8 mouse cellular contexts compared by ENCODE assay signal in genomic region chr6:94499897-94500623, GRCm38 (mm10). TPM values are rescaled to one million over a fixed set of nuclear protein-coding genes. Genes with fewer than 3 reads are reported as not detected.
DNase-seq lines count a peak whose midpoint lies in the region; ATAC-seq and TF ChIP-seq lines count a peak whose summit lies in the region.

TSS of gene Slc25a26 (plus strand) at chr6:94500331.

- TF ChIP-seq CTCF in G1E (IDR thresholded peaks at IDR 0.05; ENCODE audit: low read depth, low read length) = no peak
- TF ChIP-seq CTCF in forebrain, postnatal 0 days (IDR thresholded peaks at IDR 0.05; ENCODE audit: low read depth) = no peak

- peak; percentile 94 for ATAC-seq in G1E (ENCODE audit: extremely low read depth, insufficient number of reproducible peaks, low FRiP score, poor library complexity, severe bottlenecking)
- ATAC-seq in forebrain, postnatal 0 days = peak; percentile 99
- peak; percentile 97 for ATAC-seq in lung, embryonic 15.5 days (ENCODE audit: borderline replicate concordance, extremely low read depth, low FRiP score, low TSS enrichment)

- WGBS in forebrain, postnatal 0 days = under 1% methylated on average over 37 of the region's 37 CpGs
- WGBS in lung, embryonic 15.5 days = 1% methylated on average over 37 of the region's 37 CpGs

- H3K4me2 ChIP-seq in forebrain, postnatal 0 days (ENCODE audit: low read depth) = peak within 1 kb of the TSS; percentile 81
- H3K4me2 ChIP-seq in lung, embryonic 15.5 days = peak within 1 kb of the TSS; percentile 89

- no peaks in the 10 kb centered on the region for H3K9me3 ChIP-seq in G1E (replicated peaks)
- H3K9me3 ChIP-seq in forebrain, postnatal 0 days (ENCODE audit: low read length) = no peaks in the 10 kb centered on the region
- H3K9me3 ChIP-seq in lung, embryonic 15.5 days = no peaks in the 10 kb centered on the region

- peak within 1 kb of the TSS; percentile 82 for H3K4me3 ChIP-seq in G1E (ENCODE audit: low read depth, low read length)
- peak within 1 kb of the TSS; percentile 69 for H3K4me3 ChIP-seq in forebrain, postnatal 0 days (ENCODE audit: low read depth, low read length)
- H3K4me3 ChIP-seq in lung, embryonic 15.5 days = peak within 1 kb of the TSS; percentile 62

- peaks cover 15% of the 10 kb centered on the region for H3K4me1 ChIP-seq in G1E (ENCODE audit: insufficient read depth, low read depth, low read length)
- H3K4me1 ChIP-seq in forebrain, postnatal 0 days (ENCODE audit: insufficient read depth) = peaks cover 10% of the 10 kb centered on the region
- peaks cover 9% of the 10 kb centered on the region for H3K4me1 ChIP-seq in lung, embryonic 15.5 days

- peaks cover 14% of the 10 kb centered on the region for H3K36me3 ChIP-seq in G1E (replicated peaks)
- H3K36me3 ChIP-seq in forebrain, postnatal 0 days (ENCODE audit: insufficient read depth) = no peaks in the 10 kb centered on the region
- no peaks in the 10 kb centered on the region for H3K36me3 ChIP-seq in lung, embryonic 15.5 days

- H3K27ac ChIP-seq in forebrain, postnatal 0 days (ENCODE audit: low read depth, low read length) = peak within 1 kb of the TSS; percentile 65
- H3K27ac ChIP-seq in lung, embryonic 15.5 days = no peak within 1 kb of the TSS

- peak within 1 kb of the TSS; percentile 59 for H3K9ac ChIP-seq in forebrain, postnatal 0 days
- peak within 1 kb of the TSS; percentile 58 for H3K9ac ChIP-seq in lung, embryonic 15.5 days

- peak; percentile 71 for DNase-seq in G1E (ENCODE audit: low spot score)
- peak; percentile 86 to 90 for DNase-seq in cerebellum, adult 18-20 months
- peak; percentile 95 for DNase-seq in forebrain, postnatal 0 days
- DNase-seq in heart, postnatal 4 days = peak; percentile 89
- DNase-seq in layer of hippocampus, adult 8-10 months (ENCODE audit: low spot score in 2 of 2) = peak; percentile 85 to 89
- DNase-seq in ovary, adult 18-20 months (ENCODE audit: low spot score) = peak; percentile 77
- peak; percentile 89 for DNase-seq in thymus, postnatal 0 days (ENCODE audit: low spot score)

- peaks cover 3% of the 10 kb centered on the region; the same call in 1 of the 2 replicates for H3K27me3 ChIP-seq in G1E (ENCODE audit: insufficient read depth, low read length)
- H3K27me3 ChIP-seq in forebrain, postnatal 0 days (ENCODE audit: insufficient read depth, low read length) = no peaks in the 10 kb centered on the region
- H3K27me3 ChIP-seq in lung, embryonic 15.5 days = no peaks in the 10 kb centered on the region

RNA-seq across cellular contexts. Expression of gene Slc25a26, which starts in this region (rescaled TPM):
- 4.1 and 11.8 TPM in 2 replicates for total RNA-seq in G1E (2014; fragmentation: Nextera tagmentation)
- 7.0 and 8.7 TPM in 2 replicates for total RNA-seq in G1E (2017)
- polyA plus RNA-seq in G1E (2012) = 3.3 and 3.9 TPM in 2 replicates
- total RNA-seq in forebrain, postnatal 0 days (2014; rRNA removed) = 7.2 and 8.0 TPM in 2 replicates
- 8.0 and 8.7 TPM in 2 replicates for polyA plus RNA-seq in forebrain, postnatal 0 days (2015; fragmentation: Nextera tagmentation; extraction: Ambion mirVana)
- total RNA-seq in heart, postnatal 4 days (2021) = 1 to 10 TPM; 9.8 TPM
- total RNA-seq in layer of hippocampus, adult 8-10 months (2022) = 10 to 100 TPM; 15.3 to 21.1 (median 19.3) TPM
- polyA plus RNA-seq in lung, embryonic 15.5 days (2015; fragmentation: Nextera tagmentation; extraction: Ambion mirVana) = 8.6 and 9.4 TPM in 2 replicates
- polyA plus RNA-seq in thymus, postnatal 0 days (2015; fragmentation: Nextera tagmentation; extraction: Ambion mirVana) = 8.0 and 9.3 TPM in 2 replicates
